Mouse (Mus musculus) common myeloid progenitor, adult 5-6 weeks (primary cell): ENCODE data around the gene Lsm14a. TPM values are rescaled to one million over a fixed set of nuclear protein-coding genes. Genes with fewer than 3 reads are reported as not detected.
"Not testable (repeated sequence)": the region's sequence is repeated elsewhere in the genome, so short reads cannot be mapped to it uniquely, and the experiment has no call there.

ENCODE experiments used
- ATAC-seq: replicated peaks from 2 replicates; pipeline ENCODE4 v1.8.0; 2016; ENCODE audit warnings: low read depth, mild to moderate bottlenecking, moderate TSS enrichment, inconsistent platforms; ENCODE audit not compliant: poor library complexity, severe bottlenecking
- total RNA-seq: library from RNA; stranded (forward); fragments of 200-1000, 187-1606 nt; gene quantifications from 2 replicates; pipeline ENCODE4 v1.2.3, GENCODE M21; 2017

Lsm14a gene
- total RNA-seq, 1 experiment from 2014 or later, result 105 TPM

DNA sequence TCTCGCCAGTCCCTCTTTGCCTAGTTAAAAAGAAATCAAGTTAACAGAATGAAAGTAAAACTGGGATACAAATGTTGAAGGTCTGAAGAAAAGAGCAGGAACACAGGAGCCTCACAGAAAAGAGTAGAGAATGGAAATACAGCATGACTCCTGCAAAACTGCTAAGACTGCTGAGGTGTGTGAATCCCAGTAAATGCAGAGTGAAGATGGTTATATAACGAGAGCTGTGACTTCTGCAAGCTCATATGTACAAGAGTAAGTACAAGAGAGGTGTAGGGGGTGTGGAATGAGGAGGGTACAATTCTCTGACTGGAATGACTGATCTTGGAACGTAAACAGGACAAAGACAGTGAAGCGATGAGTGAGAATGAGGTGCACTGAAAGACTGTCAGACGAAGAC is 11.4 kb downstream of the Lsm14a start:
- ATAC-seq, result no peak

DNA sequence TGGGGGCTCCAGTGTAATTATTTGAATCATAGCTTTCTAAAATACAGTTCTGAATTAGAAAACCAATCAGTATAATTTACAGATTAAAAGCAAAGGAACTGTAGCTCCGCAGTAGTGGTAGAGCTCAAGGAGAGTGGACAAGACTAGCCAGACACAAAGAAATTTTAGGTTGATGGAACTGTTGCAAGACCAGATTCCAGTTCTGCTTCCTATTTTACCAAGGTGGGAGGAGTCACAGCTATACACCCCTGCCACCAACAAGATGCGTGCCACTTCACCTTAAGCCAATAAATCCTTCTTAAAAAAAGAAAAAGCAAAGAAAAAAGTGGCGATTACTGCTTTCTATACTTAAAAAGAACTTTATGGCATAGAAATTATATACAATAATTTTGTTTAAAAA is 12.8 kb downstream of the Lsm14a start:
- peak; percentile 58; the same call in 1 of the 2 replicates for ATAC-seq

DNA sequence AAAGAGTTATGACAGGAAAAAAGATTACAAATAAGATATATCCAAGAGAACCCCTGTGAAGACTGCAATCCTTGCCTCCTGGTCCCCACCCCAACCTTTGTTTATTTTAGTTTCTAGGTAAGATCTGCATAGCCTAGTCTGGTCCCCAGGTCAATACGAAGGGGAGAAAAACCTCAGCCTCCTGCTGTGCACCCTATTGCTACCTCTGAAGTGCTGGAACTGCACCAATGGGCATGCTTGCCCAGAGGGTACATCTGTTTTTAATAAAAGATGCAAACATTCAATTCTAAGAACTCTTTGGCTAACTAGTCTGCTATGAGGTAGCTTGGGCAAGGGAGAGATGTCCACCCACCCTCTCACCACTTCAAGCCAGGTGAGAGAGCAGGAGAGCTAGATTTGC is 19.2 kb downstream of the Lsm14a start:
- ATAC-seq, result no peak

DNA sequence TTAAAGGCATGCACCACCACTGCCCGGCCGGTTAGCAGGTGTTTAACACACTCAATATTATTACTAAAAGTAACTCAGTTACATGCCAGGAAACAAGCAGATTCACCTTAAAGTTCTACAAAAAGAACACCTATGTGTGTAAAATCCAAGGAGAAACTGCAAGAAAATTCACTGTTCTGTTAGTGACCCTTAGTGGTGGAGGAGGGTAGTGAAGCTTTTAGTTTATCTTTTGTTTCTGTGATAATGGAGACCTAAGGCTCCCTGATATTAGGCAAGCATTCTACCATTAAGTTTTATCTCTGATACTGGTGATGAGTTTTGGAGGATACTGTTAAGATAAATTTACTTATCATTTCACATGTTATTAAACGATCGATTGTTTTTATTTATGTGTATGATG is 37.5 kb downstream of the Lsm14a start:
- ATAC-seq, result peak; percentile 76

DNA sequence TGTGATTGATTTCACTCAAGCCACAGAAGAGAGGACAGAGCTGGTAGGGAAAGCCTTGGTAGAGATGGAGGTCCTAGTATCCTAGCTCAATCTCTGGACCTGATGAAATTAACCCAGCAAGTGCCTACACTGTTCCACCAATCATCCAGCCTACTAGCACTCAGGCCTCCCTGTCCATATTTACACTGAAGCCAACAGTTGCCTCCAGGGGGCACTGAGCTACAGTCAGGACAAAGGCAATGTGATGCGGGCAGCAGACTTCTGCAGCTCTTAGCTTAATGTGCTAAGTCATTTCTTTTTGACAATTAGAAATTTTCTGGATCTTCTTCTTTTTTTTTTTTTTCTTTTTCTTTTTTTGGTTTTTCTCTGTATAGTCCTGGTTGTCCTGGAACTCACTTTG is 41.1 kb downstream of the Lsm14a start:
- peak; percentile 74 for ATAC-seq

DNA sequence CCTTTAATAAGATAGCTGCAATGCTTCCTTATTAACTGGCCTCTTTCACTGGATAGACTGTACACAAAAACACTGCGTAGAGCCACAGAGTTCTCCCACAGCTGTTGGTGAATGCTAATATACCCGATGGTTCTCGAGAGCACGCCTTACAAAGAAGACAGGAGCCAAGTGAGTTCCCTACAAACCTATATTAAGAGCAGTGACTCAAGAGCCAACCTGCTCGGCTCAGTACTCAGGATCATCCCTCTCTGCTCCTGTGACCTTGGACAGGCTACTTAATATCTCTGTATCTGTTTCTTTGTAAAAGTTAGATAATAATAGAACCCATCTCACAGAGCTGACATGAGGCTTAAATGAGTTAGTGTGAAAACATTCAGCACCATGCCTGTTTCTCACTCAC is 42.9 kb downstream of the Lsm14a start:
- ATAC-seq, result no peak

DNA sequence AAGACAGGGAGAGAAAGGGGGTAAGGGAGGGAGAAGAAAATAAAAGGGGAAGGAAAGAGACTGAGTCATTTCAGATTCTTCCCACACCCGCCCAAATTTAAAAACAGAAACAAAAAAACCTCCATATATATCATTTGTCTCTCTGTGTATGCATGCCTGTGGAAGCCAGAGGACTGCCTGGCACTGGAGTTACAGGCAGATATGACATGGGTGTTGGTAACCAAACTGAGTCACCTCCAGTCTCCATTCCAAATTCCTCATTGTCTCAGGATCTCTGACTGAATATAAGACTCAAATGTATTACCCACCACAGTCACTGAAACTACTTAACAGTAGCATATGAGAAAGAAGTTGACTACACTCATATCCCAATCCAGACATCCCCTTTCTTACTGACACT is 45.1 kb downstream of the Lsm14a start:
- no peak for ATAC-seq

DNA sequence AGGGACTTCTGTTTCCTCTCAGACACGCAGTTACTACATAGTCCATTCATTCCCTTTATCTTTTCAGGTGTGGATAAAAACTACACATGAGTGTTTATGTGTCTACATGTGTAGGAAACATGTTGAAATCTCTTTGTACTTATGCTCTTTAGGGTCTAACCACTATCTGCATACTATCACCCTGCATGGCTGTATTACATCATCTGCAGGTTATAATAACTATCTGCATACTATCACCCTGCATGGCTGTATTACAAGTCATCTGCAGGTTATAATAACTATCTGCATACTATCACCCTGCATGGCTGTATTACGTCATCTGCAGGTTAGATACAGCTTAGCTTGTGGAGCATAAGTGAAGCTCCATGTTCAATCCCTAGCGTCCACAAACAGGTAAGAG is 46.1 kb downstream of the Lsm14a start:
- no peak for ATAC-seq

DNA sequence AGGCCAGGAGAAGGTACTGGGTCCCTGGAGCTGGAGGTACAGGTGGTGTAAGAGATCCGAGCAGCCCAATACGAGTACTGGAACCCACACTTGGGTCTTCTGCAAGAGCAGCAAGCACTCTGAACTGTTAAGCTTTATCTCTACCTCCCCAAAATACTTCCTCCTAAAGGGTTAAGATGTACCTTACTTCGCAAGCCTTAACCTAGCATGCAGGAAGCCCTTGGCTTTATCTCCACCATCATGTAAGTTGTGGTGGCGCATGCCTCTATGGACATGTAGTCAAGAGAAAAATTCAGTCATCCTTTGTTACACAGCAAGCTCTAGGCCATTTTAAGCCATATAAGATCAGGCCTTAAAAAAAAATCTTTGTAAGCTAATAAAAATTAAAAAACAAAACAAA is 46.6 kb downstream of the Lsm14a start:
- ATAC-seq, result peak; percentile 52

DNA sequence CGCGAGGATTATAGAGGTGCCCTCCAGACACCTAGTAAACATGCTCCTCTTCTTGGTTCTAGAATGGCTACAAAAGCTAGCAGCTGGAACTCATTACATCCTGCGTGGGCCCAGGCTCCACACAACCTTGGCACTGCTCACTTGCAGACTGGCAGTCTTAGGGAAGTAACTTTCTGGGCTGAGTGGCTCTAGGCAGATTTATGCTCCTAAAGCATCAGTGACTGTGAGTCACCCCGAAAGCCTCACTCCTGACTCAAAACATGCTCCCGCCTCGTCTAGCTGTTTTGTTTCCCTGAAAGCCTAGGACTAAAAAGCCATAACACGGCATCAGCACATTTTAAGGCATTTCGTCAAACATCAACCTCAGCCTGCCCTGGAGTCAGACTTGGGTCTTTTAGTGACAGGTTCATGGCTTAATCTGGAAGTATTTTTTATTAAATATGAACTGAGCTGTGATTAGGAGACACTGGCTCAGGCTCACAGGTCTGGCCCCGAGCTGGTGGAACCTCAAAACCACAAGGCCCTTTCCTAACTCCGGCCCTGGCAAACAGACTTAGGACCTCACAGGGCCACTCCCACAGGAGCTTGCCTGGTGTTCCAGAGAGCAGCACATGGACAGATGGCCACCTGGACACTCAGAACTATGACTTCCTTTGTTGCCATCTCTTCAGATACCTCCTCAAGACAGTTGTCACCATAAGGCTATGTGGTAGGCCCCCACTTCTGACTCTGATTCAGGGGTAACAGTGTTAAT is 50.9 kb downstream of the Lsm14a start:
- ATAC-seq, result no peak

DNA sequence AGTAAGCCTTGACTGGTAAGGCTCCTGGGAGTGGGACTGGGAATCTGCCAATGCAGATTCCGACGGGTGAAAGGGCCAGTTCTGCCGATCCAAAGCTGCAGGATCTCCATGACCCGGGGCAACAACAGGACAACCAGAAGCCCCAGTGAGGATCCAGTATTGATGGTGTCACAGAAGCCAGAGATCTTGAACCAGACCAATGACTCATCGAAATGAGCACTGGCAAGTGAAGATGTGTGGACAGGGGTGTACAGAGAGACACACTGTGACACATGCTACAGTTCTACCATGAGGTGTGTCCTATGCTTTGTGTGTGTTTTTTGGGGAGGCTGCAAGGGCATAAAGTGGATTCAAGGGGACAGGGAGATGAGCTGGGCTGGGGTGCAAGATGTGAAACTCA is 52.3 kb downstream of the Lsm14a start:
- no peak for ATAC-seq

DNA sequence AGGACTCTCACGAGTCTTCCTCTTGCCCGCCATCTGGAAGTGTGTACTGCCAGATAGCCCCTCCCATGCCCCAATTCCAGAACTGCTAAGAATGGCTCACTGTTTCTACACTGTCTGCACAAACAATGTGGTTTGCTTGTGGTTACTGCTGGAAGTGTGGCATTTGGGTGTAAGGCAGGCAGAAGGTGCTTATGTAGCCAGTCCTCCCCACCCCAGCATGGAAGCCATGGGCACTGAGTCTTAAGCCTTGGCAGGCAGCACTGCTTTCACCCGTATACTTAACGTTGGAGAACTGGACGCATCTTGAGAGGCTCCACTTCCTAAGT is 54.0 kb downstream of the Lsm14a start:
- peak; percentile 24; the same call in 1 of the 2 replicates for ATAC-seq

DNA sequence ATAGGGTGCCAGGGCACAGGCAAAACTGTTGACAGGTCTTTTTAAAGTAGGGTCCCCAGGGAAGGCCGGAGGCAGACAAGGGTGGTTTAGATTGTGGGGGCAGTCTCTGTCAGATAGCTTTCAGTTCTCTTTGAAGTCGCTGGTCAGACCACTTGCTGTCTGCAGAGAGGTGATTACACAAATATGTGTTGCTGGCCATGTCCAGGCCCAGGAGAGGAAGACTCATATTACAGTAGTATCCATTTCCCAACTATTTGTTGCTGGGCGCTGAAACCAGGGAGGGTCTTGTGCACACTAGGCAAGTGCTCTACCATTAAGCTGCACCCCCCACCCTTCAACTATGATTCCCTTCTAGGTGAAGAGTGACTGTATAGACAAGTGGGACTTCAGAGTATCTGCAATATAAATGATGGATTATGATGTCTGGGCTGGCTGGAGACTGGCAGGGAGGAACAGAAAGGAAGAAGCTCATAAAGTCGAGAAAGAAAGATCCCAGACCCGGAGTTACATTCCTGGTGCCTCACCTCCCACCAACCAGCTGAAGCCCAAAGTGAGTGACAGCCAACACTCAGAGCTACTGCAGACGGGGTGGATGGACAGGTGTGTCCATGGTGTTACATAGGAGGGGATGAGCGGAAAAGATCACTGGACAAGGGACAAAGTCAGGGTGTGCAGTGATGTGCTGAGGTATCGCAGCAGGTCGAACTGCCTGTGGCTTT is 54.5 kb downstream of the Lsm14a start:
- no peak for ATAC-seq

DNA sequence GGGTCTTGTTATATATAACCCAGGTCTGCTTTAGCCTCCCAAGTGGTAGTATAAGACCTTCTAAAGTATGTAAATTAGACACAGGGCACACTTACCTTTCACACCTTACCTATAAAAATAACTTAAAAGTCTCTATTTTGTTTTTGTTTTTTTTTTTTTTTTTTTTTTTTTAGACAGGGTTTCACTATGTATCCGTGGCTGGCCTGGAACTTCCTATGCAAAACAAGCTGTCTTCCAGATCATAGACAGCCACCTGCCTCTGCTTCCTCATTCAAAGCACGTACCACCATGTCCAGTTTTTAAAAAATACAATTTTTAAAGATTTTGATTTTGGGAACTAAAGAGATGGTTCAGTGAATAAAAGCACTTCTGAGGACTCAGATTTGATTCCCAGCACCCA is 55.8 kb downstream of the Lsm14a start:
- no peak for ATAC-seq

DNA sequence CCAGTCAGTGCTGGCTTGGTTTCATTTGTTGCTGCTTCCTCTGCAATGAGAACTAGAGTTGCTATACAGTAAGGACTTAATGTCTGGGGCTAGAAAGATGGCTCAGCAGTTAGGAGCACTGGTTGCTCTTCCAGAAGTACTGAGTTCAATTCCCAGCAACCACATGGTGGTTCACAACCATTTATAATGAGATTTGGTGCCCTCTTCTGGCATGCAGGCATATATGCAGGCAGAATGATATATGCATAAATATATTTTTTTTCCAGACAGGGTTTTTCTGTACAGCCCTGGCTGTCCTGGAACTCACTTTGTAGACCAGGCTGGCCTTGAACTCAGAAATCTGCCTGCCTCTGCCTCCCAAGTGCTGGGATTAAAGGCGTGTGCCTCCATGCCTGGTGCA is 56.6 kb downstream of the Lsm14a start:
- not testable (repeated sequence) for ATAC-seq

DNA sequence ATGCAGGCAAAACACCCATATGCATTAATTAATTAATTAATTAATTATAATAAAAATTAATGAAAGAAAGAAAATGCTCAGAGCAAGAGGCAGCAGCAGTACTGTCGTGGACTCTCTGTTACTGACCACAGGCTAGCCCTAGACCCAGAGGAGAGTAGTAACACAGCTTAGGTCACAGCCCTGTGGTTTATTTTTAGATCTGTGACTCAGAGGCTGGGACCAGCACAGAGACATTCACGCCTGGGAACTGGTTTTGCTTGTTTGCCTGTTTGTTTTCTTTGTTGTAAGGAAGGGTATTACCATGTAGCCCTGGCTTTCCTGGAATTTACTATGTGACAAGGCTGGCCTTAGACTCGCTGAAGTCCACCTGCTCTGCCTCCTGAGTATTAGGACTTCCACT is 65.6 kb downstream of the Lsm14a start:
- ATAC-seq, result no peak

DNA sequence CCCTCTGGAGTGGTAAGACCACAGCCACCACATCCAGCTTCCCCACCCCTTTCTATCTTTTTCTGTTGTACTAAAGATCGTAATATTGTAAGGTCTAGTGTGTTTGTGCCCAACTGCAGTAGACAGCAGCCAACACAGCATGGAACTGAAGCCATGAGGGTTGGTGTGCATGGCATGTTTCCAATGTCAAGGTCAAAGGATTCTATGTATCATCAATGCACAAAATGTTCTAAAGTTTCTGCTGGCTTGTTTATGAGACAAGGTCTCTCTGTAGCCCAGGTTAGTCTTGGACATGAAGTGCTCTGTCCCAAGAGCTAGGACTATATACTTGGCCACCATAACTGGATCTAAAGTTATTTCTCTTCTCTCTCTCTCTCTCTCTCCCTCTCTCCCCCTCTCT is 68.3 kb downstream of the Lsm14a start:
- ATAC-seq, result no peak

DNA sequence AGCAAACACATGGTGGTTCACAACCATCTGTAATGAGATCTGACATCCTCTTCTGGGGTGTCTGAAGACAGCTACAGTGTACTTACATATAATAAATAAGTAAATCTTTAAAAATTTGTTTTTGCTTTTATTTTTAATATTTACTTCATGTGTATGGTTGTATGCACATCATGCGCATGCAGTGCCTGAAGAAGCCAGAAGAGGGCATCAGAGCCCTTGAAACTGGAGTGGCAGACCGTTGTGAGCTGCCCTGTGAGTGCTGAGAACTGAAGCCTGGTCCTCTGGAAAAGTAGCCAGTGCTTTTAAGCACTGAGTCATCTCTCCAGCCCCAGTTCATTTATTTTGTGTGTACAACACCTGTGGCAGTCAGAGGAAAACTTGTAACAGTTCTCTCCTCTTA is 69.1 kb downstream of the Lsm14a start:
- ATAC-seq, result no peak

DNA sequence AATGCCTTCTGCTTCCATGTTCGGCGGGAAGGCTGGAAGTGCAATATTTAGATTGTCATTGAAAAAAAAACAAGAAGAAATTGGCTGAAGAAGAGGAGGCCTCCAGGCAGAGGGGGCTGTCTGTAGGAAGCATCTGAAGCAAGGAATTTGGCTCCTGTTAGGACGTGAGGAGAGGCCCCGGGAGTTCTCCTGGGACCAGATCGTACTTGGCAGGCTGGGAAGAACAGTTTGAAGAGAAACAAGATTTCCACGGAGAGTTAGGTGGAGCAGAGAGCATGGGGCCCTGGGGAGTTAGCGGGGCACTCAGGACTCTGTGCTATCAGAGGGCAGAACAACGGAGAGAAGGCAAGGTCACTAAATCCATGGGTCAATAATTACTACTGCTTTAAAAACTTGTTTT is 69.8 kb downstream of the Lsm14a start:
- ATAC-seq, result no peak

DNA sequence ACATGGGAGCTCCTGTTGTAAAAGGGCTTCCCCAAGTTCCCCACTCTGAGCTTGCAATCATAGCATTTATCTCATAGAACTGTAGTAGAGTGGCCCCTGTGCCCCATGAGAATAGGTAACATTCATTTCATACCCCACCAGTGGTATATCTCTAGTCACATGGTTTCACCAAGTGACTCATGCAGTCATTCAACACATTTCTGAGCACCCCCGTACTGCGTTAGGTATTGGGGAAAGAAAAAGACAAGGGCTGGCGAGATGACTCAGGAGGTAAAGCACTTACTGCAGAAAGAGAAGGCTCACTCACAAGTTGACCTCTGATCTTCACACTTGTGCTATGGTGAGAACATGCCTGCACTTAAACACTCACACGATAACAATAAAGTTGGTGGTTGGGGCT is 71.2 kb downstream of the Lsm14a start:
- no peak for ATAC-seq

DNA sequence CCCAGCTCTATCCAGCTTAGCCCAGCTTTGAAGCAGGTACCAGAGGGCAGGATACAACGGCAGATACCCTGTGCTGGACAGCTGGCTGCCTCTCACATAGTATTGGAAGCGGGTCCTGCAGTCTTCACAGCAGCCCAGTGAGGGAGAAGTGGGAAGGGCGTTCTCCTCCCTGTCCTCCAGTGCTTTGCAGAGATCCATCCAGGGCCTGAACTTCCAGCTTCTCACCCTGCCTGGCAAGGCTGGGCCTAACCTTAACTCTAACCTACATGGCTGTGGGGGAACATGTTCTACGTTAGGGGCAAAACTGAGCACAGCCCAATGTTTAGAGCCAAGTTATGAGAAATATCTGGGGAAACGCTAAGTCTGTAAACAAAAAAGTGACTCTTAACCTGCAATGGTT is 72.0 kb downstream of the Lsm14a start:
- ATAC-seq, result no peak

DNA sequence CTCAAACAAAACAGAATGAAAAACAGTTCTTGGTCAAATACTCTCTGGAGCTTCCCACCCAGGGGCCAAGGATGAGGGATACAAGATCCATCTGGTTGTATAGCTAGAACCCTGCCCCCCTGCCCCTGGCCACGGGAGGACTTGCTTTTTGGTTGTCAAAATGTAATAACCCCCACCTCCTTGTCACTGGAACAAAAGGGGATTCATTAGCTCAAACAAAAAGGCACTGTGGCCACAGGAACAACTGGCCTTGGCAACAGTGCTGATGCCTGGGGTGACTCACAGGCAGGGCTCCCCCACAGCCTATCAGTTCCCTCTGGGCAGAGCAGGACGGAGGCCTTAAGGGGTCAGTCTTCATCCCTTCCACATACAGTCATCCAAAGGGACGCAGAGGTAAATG is 73.2 kb downstream of the Lsm14a start:
- no peak for ATAC-seq
